8 mouse cellular contexts compared by ENCODE assay signal in genomic region chr7:19095751-19096110, GRCm38 (mm10). TPM values are rescaled to one million over a fixed set of nuclear protein-coding genes. Genes with fewer than 3 reads are reported as not detected.
DNase-seq lines count a peak whose midpoint lies in the region; ATAC-seq and TF ChIP-seq lines count a peak whose summit lies in the region.

No protein-coding gene starts in this region.

- H3K27me3 ChIP-seq in cerebellum, adult 2 months (ENCODE audit: control insufficient read depth, insufficient read depth, low read length) = peaks cover 1% of the 10 kb centered on the region; the same call in 1 of the 2 replicates
- no peaks in the 10 kb centered on the region for H3K27me3 ChIP-seq in intestine, postnatal 0 days (replicated peaks; ENCODE audit: control insufficient read depth, insufficient read depth, low read length)
- H3K27me3 ChIP-seq in liver, postnatal 0 days (ENCODE audit: insufficient read depth, low read length) = peaks cover 48% of the 10 kb centered on the region
- H3K27me3 ChIP-seq in neural tube, embryonic 15.5 days (replicated peaks) = peaks cover 37% of the 10 kb centered on the region

- intact Hi-C loops in gastrocnemius, postnatal 14 days (cut with DNase I; ENCODE audit: low total_unique reads) = no loop called here

- TF ChIP-seq CTCF in cerebellum, adult 2 months (IDR thresholded peaks at IDR 0.05; ENCODE audit: borderline replicate concordance, insufficient read depth, low read depth, low read length) = no peak
- TF ChIP-seq CTCF in intestine, postnatal 0 days (IDR thresholded peaks at IDR 0.05; ENCODE audit: low read depth) = no peak
- TF ChIP-seq CTCF in liver, postnatal 0 days (IDR thresholded peaks at IDR 0.05; ENCODE audit: low read depth) = no peak

- peaks cover 7% of the 10 kb centered on the region; the same call in 1 of the 2 replicates for H3K36me3 ChIP-seq in intestine, postnatal 0 days (ENCODE audit: control insufficient read depth, insufficient read depth)
- H3K36me3 ChIP-seq in liver, postnatal 0 days (replicated peaks; ENCODE audit: insufficient read depth, low read length) = no peaks in the 10 kb centered on the region; the same call in 1 of the 2 replicates
- H3K36me3 ChIP-seq in neural tube, embryonic 15.5 days = peaks cover 10% of the 10 kb centered on the region; the same call in 1 of the 2 replicates

- no peak for TF ChIP-seq POLR2A in cerebellum, adult 2 months (IDR thresholded peaks at IDR 0.05; ENCODE audit: borderline replicate concordance, insufficient read depth, low read length)

- H3K9me3 ChIP-seq in intestine, postnatal 0 days (ENCODE audit: control insufficient read depth) = no peaks in the 10 kb centered on the region
- H3K9me3 ChIP-seq in liver, postnatal 0 days (ENCODE audit: low read length) = no peaks in the 10 kb centered on the region
- no peaks in the 10 kb centered on the region for H3K9me3 ChIP-seq in neural tube, embryonic 15.5 days (replicated peaks)

- 4% methylated on average over 19 of the region's 19 CpGs for WGBS in cerebellum, adult 2 months
- 3% methylated on average over 19 of the region's 19 CpGs for WGBS in intestine, postnatal 0 days
- 2% methylated on average over 19 of the region's 19 CpGs for WGBS in liver, postnatal 0 days (ENCODE audit: insufficient replicate concordance)
- 2% methylated on average over 19 of the region's 19 CpGs for WGBS in neural tube, embryonic 15.5 days

- peak overlapping the region; percentile 95 for H3K4me2 ChIP-seq in intestine, postnatal 0 days (replicated peaks; ENCODE audit: low read depth)
- peak overlapping the region; percentile 99 for H3K4me2 ChIP-seq in liver, postnatal 0 days (ENCODE audit: low read depth, low read length)
- peak overlapping the region; percentile 98 for H3K4me2 ChIP-seq in neural tube, embryonic 15.5 days

- peak; percentile 47 to 65 for DNase-seq in cerebellum, postnatal 10 days
- DNase-seq in cerebellum, adult 2 months = no peak
- peak; percentile 76 to 91 for DNase-seq in adrenal gland, postnatal 36 days
- DNase-seq in gastrocnemius, postnatal 14 days = peak; percentile 75
- peak; percentile 51 for DNase-seq in liver, postnatal 0 days
- DNase-seq in cerebellum, postnatal 36 days = no peak

- no peaks in the 10 kb centered on the region for H3K4me1 ChIP-seq in cerebellum, adult 2 months (ENCODE audit: control insufficient read depth, insufficient read depth, low read length)
- H3K4me1 ChIP-seq in intestine, postnatal 0 days (replicated peaks; ENCODE audit: control insufficient read depth, insufficient read depth, low read length) = peaks cover 6% of the 10 kb centered on the region
- H3K4me1 ChIP-seq in liver, postnatal 0 days (ENCODE audit: insufficient read depth) = peaks cover 26% of the 10 kb centered on the region
- H3K4me1 ChIP-seq in neural tube, embryonic 15.5 days = peaks cover 58% of the 10 kb centered on the region

- TF ChIP-seq EP300 in liver, postnatal 0 days (IDR thresholded peaks at IDR 0.05; ENCODE audit: low read depth) = no peak

- no peak overlapping the region for H3K27ac ChIP-seq in cerebellum, adult 2 months (ENCODE audit: insufficient read depth, low read length)
- no peak overlapping the region for H3K27ac ChIP-seq in intestine, postnatal 0 days (ENCODE audit: low read depth, low read length)
- H3K27ac ChIP-seq in liver, postnatal 0 days (ENCODE audit: low read depth) = no peak overlapping the region
- peak overlapping the region; percentile 18; the same call in 1 of the 2 replicates for H3K27ac ChIP-seq in neural tube, embryonic 15.5 days (replicated peaks)

- peak overlapping the region; percentile 81; the same call in 1 of the 2 replicates for H3K9ac ChIP-seq in intestine, postnatal 0 days (ENCODE audit: low read depth, low read length)
- peak overlapping the region; percentile 39; the same call in 1 of the 2 replicates for H3K9ac ChIP-seq in liver, postnatal 0 days (replicated peaks)
- H3K9ac ChIP-seq in neural tube, embryonic 15.5 days (replicated peaks) = peak overlapping the region; percentile 42

- H3K4me3 ChIP-seq in cerebellum, adult 2 months (replicated peaks; ENCODE audit: insufficient read depth, low read depth, low read length) = no peak overlapping the region
- H3K4me3 ChIP-seq in intestine, postnatal 0 days (ENCODE audit: low read depth, low read length) = peak overlapping the region; percentile 63
- H3K4me3 ChIP-seq in liver, postnatal 0 days (ENCODE audit: low read depth, low read length) = peak overlapping the region; percentile 68
- peak overlapping the region; percentile 54 for H3K4me3 ChIP-seq in neural tube, embryonic 15.5 days (replicated peaks)

- no peak for ATAC-seq in intestine, postnatal 0 days
- no peak for ATAC-seq in liver, postnatal 0 days
- ATAC-seq in neural tube, embryonic 15.5 days (ENCODE audit: low FRiP score) = no peak

RNA-seq across cellular contexts. Expression of gene Six5, which starts 1.3 kb away (rescaled TPM):
- 3.5 and 4.6 TPM in 2 replicates for polyA plus RNA-seq in cerebellum, adult 2 months (2012; rRNA removed)
- total RNA-seq in adrenal gland, postnatal 36 days (2021) = 10 to 100 TPM; 14.0 to 15.6 TPM
- total RNA-seq in gastrocnemius, postnatal 14 days (2021) = 1 to 10 TPM; 3.1 to 3.8 TPM
- 4.6 and 5.1 TPM in 2 replicates for polyA plus RNA-seq in intestine, postnatal 0 days (2015; fragmentation: Nextera tagmentation; extraction: Ambion mirVana)
- 0.78 and 0.82 TPM in 2 replicates for polyA plus RNA-seq in liver, postnatal 0 days (2015; fragmentation: Nextera tagmentation; extraction: Ambion mirVana)
- polyA plus RNA-seq in neural tube, embryonic 15.5 days (2015; fragmentation: Nextera tagmentation; extraction: Ambion mirVana) = 1.8 and 3.1 TPM in 2 replicates

RNA-seq across cellular contexts. Expression of gene Dmpk, which starts 12.1 kb away (rescaled TPM):
- 38.9 and 40.1 TPM in 2 replicates for polyA plus RNA-seq in cerebellum, adult 2 months (2012; rRNA removed)
- 100 to 1,000 TPM in 1 of 2 experiments, 10 to 100 TPM in 1; 81.5 to 110 TPM for total RNA-seq in adrenal gland, postnatal 36 days (2021)
- total RNA-seq in gastrocnemius, postnatal 14 days (2021) = 100 to 1,000 TPM; 241 to 257 TPM
- polyA plus RNA-seq in intestine, postnatal 0 days (2015; fragmentation: Nextera tagmentation; extraction: Ambion mirVana) = 50.8 and 60.4 TPM in 2 replicates
- polyA plus RNA-seq in liver, postnatal 0 days (2015; fragmentation: Nextera tagmentation; extraction: Ambion mirVana) = 14.2 and 17.6 TPM in 2 replicates
- polyA plus RNA-seq in neural tube, embryonic 15.5 days (2015; fragmentation: Nextera tagmentation; extraction: Ambion mirVana) = 10.0 and 14.9 TPM in 2 replicates

RNA-seq across cellular contexts. Expression of gene Dmwd, which starts 19.7 kb away (rescaled TPM):
- 116 and 117 TPM in 2 replicates for polyA plus RNA-seq in cerebellum, adult 2 months (2012; rRNA removed)
- total RNA-seq in adrenal gland, postnatal 36 days (2021) = 10 to 100 TPM; 53.8 to 57.1 TPM
- 10 to 100 TPM; 22.1 to 25.5 TPM for total RNA-seq in gastrocnemius, postnatal 14 days (2021)
- polyA plus RNA-seq in intestine, postnatal 0 days (2015; fragmentation: Nextera tagmentation; extraction: Ambion mirVana) = 4.7 and 5.4 TPM in 2 replicates
- 3.2 and 4.6 TPM in 2 replicates for polyA plus RNA-seq in liver, postnatal 0 days (2015; fragmentation: Nextera tagmentation; extraction: Ambion mirVana)
- 30.3 and 35.8 TPM in 2 replicates for polyA plus RNA-seq in neural tube, embryonic 15.5 days (2015; fragmentation: Nextera tagmentation; extraction: Ambion mirVana)

RNA-seq across cellular contexts. Expression of gene Gm4969, which starts 22.4 kb away (rescaled TPM):
- polyA plus RNA-seq in cerebellum, adult 2 months (2012; rRNA removed) = 0.80 and 0.90 TPM in 2 replicates
- not detected for total RNA-seq in adrenal gland, postnatal 36 days (2021)
- total RNA-seq in gastrocnemius, postnatal 14 days (2021) = not detected
- 0.38 and 0.39 TPM in 2 replicates for polyA plus RNA-seq in intestine, postnatal 0 days (2015; fragmentation: Nextera tagmentation; extraction: Ambion mirVana)
- 0.17 TPM in 1 of 2 replicates, not detected in the other for polyA plus RNA-seq in liver, postnatal 0 days (2015; fragmentation: Nextera tagmentation; extraction: Ambion mirVana)
- 7.5 and 8.2 TPM in 2 replicates for polyA plus RNA-seq in neural tube, embryonic 15.5 days (2015; fragmentation: Nextera tagmentation; extraction: Ambion mirVana)

RNA-seq across cellular contexts. Expression of gene Fbxo46, which starts 23.9 kb away (rescaled TPM):
- 7.6 and 7.9 TPM in 2 replicates for polyA plus RNA-seq in cerebellum, adult 2 months (2012; rRNA removed)
- 10 to 100 TPM; 11.5 to 13.1 TPM for total RNA-seq in adrenal gland, postnatal 36 days (2021)
- 1 to 10 TPM; 3.2 TPM for total RNA-seq in gastrocnemius, postnatal 14 days (2021)
- polyA plus RNA-seq in intestine, postnatal 0 days (2015; fragmentation: Nextera tagmentation; extraction: Ambion mirVana) = 4.8 and 5.1 TPM in 2 replicates
- polyA plus RNA-seq in liver, postnatal 0 days (2015; fragmentation: Nextera tagmentation; extraction: Ambion mirVana) = 3.2 and 3.6 TPM in 2 replicates
- 15.5 and 17.0 TPM in 2 replicates for polyA plus RNA-seq in neural tube, embryonic 15.5 days (2015; fragmentation: Nextera tagmentation; extraction: Ambion mirVana)

Comparison
In these comparisons a context has a peak if more than half of its experiments do, and no peak if none do; other contexts are left out.
1. DNase-seq: peak in cerebellum, postnatal 10 days (2 of 2), adrenal gland, postnatal 36 days (2 of 2), gastrocnemius, postnatal 14 days (single experiment) and liver, postnatal 0 days (single experiment); none in cerebellum, adult 2 months (0 of 2) and cerebellum, postnatal 36 days (0 of 2).
2. Peak in every context shown above with its lines, with median percentiles within 50 percentile points of each other: H3K4me2 ChIP-seq and H3K9ac ChIP-seq.